Mouse (Mus musculus) thymus, postnatal 36 days (tissue): ENCODE results near the gene Mllt10.
A peak's percentile ranks its signal among the peaks of the same experiment; 100 is the strongest.

ENCODE experiments used
- DNase-seq, 2 experiments: peaks; one replicate each; pipeline ENCODE4 v3.0.0; 2022; ENCODE audit warnings: mixed read lengths in 2 of 2

Mllt10 gene

DNA sequence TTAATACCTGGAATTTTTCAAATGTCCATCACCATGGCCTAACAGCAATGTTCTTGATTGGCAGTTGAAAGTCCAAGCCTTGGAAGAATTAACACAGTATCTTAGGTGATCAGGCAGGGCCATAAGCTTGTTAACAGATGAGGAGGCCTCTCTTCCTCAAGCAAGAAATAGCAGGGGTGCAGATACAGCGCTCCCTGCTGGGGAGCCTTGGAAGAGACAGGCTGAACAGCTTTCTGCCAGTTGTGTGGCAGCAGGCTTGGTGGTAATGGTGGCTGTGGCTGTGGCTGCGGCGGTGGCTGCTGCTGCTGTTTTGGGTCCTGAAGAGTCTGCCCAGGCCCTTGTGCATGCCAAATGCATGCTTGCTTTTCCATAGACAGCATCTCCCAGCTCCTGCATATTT lies 150.1 kb downstream of the Mllt10 start:
- peak; percentile 71 to 74 for DNase-seq

DNA sequence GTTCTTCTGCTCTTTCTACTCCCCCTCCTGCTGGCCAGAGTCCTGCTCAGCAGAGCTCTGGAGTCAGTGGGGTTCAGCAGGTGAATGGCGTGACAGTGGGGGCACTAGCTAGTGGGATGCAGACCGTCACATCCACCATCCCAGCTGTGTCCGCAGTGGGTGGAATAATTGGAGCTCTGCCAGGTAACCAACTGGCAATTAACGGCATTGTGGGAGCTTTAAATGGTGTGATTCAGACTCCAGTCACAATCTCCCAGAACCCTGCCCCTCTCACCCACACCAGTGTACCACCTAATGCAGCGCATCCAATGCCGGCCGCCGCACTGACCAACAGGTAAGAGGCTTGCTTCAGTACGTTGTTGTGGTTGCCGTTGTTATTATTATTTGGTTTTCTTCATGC lies 151.8 kb downstream of the Mllt10 start:
- no peak for DNase-seq

DNA sequence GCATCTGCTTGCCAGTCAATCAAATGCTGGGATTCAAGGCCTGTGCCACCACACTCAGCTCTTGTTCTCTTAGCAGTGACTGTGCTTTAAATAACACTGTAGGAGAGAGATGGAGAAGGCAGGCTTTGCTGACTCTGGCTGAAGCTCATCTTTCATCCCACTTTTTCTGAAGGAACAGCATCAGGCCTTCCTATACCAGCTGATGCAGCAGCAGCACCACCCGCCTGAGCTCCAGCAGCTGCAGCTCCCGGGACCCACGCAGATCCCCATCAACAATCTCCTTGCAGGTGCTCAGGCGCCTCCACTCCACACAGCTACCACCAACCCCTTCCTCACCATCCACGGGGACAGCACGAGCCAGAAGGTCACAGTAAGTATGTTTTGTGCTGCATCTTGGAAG lies 153.5 kb downstream of the Mllt10 start:
- no peak for DNase-seq

- no peak for DNase-seq
Measured at GRCm38 (mm10) chr2:18209211-18209823, 154.3 kb downstream of the Mllt10 start.

GRCm38 (mm10) chr2:18209948-18210347 lies 154.9 kb downstream of the Mllt10 start:
- DNase-seq: no peak

GRCm38 (mm10) chr2:18214031-18214430 lies 159.0 kb downstream of the Mllt10 start:
- no peak for DNase-seq

DNA sequence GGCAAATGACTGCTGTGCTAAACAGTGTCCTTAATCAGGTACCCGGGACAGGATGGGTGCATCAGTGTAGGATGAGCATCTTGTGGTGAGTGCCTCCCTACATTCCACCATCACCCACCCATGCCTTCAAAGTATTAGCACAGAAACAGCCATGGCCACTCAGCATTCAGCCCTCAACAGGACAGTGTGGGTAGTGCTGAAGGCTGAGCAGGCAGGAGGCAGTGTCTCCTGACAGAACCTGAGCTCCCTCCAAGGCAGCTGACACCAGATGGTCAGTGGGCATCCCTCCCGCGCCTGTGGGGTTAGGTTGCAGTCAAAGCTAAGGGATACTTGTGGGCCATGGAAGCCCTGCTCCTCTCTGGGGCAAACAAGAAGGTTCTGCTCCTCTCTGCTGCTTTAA lies 162.8 kb downstream of the Mllt10 start:
- no peak for DNase-seq

DNA sequence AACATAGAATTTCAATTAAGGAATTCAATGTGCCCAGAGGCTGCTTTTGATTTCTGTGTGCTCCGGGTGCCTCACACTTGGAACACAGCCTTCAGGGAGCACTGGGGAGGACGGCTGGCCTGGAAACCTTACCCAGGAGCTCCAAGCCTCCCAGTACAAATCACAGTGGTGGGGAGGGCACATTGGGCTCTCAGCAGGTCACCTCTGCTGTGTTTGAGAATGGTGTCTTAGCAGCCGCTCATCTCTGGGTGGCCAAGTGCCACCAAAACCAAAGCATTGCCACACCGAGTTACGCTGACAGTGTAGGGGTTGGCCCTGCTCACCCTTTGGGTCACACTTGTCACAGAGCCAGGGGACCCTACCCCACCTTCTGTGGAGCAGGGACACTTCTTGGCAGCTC lies 163.5 kb downstream of the Mllt10 start:
- DNase-seq: no peak

DNA sequence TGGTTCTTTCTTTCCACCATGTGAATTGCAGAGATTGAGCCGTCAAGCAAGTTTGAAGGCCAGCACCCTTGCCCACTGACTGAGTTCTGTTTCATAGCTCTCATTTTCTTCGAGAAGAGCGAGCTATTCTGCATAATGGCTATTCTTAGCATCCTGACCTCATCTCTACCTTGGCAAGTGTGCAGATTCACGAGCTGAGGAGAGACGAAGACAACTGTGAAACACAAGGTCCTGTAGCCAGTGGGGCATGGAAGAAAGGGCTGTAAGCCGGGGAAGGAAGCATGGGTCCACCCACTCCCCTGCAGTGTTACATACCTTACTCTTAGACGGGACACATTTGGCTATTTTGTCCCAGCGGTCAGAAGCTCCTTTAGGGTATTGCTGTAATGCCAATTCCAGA lies 164.1 kb downstream of the Mllt10 start:
- no peak for DNase-seq

- DNase-seq: no peak
Measured at GRCm38 (mm10) chr2:18219569-18219968, 164.5 kb downstream of the Mllt10 start.

DNA sequence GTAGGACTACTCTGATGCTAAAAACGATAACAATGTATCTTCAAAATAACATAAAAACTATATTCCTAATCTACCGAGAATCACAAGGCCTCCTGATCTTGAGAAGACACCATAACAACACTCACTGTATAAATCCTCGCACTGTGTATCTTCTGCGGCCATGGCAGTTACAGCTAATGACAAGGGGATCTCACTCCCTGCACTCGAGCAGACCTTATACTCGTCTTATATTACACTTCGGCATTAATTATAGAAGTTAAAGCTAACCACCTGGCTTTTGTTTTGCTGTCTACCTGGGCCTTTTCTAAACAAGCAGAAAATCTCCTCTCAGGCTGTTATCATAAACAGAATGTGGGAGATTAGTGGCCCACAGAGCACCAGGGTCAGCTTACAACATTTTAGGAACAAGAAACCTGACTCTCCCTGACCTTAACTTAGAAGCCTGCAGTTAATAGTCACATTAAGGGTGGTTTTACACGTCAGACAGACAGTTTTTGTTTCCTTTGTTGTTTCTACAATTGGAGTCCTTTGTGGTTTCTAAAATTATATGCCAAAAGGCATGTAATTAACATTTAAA lies 173.5 kb downstream of the Mllt10 start:
- DNase-seq: no peak

DNA sequence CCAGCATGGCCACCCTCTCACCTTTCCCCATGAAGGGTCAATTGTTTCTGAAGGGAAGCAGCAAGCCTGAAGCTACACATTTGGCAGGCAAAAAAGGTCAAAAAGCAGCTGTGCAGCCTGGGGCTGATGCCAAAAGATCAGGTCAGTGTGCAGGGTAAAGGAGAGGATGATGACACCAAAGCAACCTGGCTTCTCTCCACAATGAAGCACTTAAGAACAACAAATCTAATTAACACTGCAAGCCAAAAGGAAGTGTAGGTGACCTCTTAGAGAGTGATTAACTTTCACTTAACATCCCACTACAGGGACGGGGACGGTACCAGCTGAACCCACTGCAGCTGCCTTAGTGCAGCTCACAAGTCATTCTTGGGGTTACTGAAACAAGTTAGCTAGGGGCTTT lies 174.2 kb downstream of the Mllt10 start:
- DNase-seq: no peak

GRCm38 (mm10) chr2:18231143-18231542 lies 176.1 kb downstream of the Mllt10 start:
- no peak for DNase-seq

DNA sequence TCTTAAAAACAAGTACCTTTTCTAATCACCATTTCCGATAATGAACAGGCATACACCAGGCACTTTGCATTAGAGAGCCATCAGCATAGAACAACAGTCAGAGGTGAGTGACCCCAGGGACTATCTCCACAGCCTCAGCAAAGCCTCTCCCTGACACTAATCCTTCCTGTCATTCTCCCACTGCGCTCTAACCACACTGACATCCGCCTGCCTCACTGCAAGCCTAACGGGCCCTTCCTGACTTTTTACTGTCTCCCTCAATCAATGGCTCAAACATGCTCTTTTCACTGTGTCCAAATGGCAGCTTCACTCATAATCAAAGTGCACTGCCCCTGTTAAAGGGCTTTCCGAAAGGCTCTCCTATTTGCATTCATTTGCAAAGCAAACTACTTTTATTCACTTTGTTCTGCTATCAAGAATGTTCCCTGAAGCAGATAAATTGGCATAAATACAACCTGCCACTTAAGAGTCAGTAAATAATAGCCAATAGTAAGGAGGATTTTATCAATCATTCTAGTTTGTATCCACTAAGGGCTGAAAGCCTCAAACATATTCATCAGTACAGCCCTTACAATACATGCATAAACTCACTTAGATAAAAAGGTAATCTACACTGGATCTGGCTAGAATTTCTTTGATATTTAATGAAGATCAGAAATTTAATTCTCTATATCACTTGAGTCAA lies 178.0 kb downstream of the Mllt10 start:
- DNase-seq: no peak

GRCm38 (mm10) chr2:18235524-18235923 lies 180.5 kb downstream of the Mllt10 start:
- no peak for DNase-seq

DNA sequence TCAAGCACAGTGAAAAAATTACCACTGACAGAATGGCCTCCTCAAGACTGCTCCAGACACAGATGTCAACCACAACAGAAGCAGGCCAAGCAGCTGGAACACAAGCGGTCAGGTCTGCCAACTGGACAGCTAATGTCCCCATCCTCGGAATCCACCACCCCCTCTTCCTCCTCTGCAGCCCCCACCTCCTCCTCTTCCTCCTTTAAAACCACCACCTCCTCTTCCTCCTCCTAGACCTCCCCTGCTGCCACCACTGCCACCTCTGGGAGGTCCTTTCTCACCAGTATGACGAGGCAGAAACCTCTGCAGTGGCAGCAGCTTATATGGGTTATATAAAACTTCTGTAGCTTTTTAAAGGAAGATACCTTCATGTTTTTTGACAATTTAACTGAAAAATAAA lies 194.2 kb downstream of the Mllt10 start:
- no peak for DNase-seq
